20 mouse cellular contexts compared by ENCODE assay signal in genomic region chr6:134050466-134050865, GRCm38 (mm10).
"Had no signal": no experiment of that assay in that cellular context is flagged by ENCODE, and none has a peak within 500 bp of the region (broad histone marks: within the 10 kb centered on the region; RNA-seq: fewer than 3 reads in every experiment).

No protein-coding gene starts in this region.

- H3K36me3 ChIP-seq: limb, embryonic 15.5 days; midbrain, embryonic 13.5 days had no signal

- H3K4me3 ChIP-seq: layer of hippocampus, adult 2 months; limb, embryonic 12.5 days; limb, embryonic 15.5 days; midbrain, embryonic 13.5 days had no signal

- H3K9ac ChIP-seq: limb, embryonic 12.5 days; limb, embryonic 15.5 days; liver, embryonic 14.5 days; liver, postnatal 0 days; lung, embryonic 14.5 days; midbrain, embryonic 13.5 days had no signal

- H3K27me3 ChIP-seq: limb, embryonic 12.5 days; limb, embryonic 15.5 days; midbrain, embryonic 13.5 days had no signal

- ATAC-seq: liver, postnatal 0 days; lung, postnatal 0 days; midbrain, embryonic 13.5 days; midbrain, embryonic 16.5 days had no signal

- DNase-seq: kidney, adult 2 months; kidney, postnatal 25 days; layer of hippocampus, adult 9-11 months; left cerebral cortex, postnatal 4 days; liver, postnatal 0 days; lung, embryonic 14.5 days; right cerebral cortex, adult 18-20 months; right cerebral cortex, postnatal 14 days; thymus, adult 18-20 months; thymus, postnatal 36 days had no signal

- H3K27ac ChIP-seq: kidney, postnatal 0 days; layer of hippocampus, adult 2 months; limb, embryonic 12.5 days; limb, embryonic 15.5 days; liver, embryonic 14.5 days; macrophage; midbrain, embryonic 13.5 days had no signal

- H3K4me2 ChIP-seq: limb, embryonic 12.5 days; limb, embryonic 15.5 days; liver, embryonic 11.5 days; lung, embryonic 14.5 days; midbrain, embryonic 13.5 days had no signal

- H3K9me3 ChIP-seq: limb, embryonic 12.5 days; limb, embryonic 15.5 days; midbrain, embryonic 13.5 days had no signal
